Mouse (Mus musculus) CD4-positive, CD25-positive, alpha-beta regulatory T cell, adult 4 months (primary cell): ENCODE results near the gene Srsf10. TPM values are rescaled to one million over a fixed set of nuclear protein-coding genes. Genes with fewer than 3 reads are reported as not detected.

Experiments
- polyA plus RNA-seq, 2 experiments: library from polyadenylated mRNA; unstranded; fragments of 100-300 nt; shearing (Covaris generic); gene quantifications; one replicate each; pipeline ENCODE4 v1.2.1; 2017

Gene Srsf10
- polyA plus RNA-seq, 2 experiments from 2014 or later: 195 to 208 TPM

Other genes starting within 250 kb of the Srsf10 start
- gene Ifnlr1, start 169.5 kb upstream of the Srsf10 start, polyA plus RNA-seq: not detected
- gene Il22ra1, start 127.6 kb upstream of the Srsf10 start, polyA plus RNA-seq: not detected
- gene Myom3, start 96.0 kb upstream of the Srsf10 start, polyA plus RNA-seq: not detected
- 100 to 1,000 TPM; 206 to 221 TPM for gene Pnrc2, start 18.1 kb downstream of the Srsf10 start, polyA plus RNA-seq
- gene Cnr2, start 39.6 kb downstream of the Srsf10 start, polyA plus RNA-seq: 10 to 100 TPM in 1 of 2 experiments, 1 to 10 TPM in 1; 7.5 to 17.0 TPM
- gene Fuca1, start 65.0 kb downstream of the Srsf10 start, polyA plus RNA-seq: 10 to 100 TPM; 83.9 to 95.9 TPM
- 100 to 1,000 TPM in 1 of 2 experiments, 10 to 100 TPM in 1; 73.7 to 104 TPM for gene Hmgcl, start 90.7 kb downstream of the Srsf10 start, polyA plus RNA-seq
- 10 to 100 TPM; 16.2 to 24.8 TPM for gene Gale, start 108.0 kb downstream of the Srsf10 start, polyA plus RNA-seq
- gene Lypla2, start 116.9 kb downstream of the Srsf10 start, polyA plus RNA-seq: 10 to 100 TPM; 63.0 to 72.0 TPM
- gene Pithd1, start 131.5 kb downstream of the Srsf10 start, polyA plus RNA-seq: 1 to 10 TPM; 9.3 to 9.7 TPM
- 10 to 100 TPM; 44.5 to 58.9 TPM for gene Eloa, start 166.0 kb downstream of the Srsf10 start, polyA plus RNA-seq
- 1,000 to 10,000 TPM in 1 of 2 experiments, 100 to 1,000 TPM in 1; 954 to 1,576 TPM for gene Rpl11, start 197.7 kb downstream of the Srsf10 start, polyA plus RNA-seq